Mouse (Mus musculus) left cerebral cortex, adult 18-20 months (tissue): ENCODE data around the gene Gm49027. TPM values are rescaled to one million over a fixed set of nuclear protein-coding genes. Genes with fewer than 3 reads are reported as not detected.

ENCODE experiments used
- DNase-seq, 2 experiments: peaks; one replicate each; pipeline ENCODE4 v3.0.0; 2021 to 2022; ENCODE audit warnings: low spot score in 2 of 2, mixed read lengths in 1 of 2
- microRNA-seq, 2 experiments: library from miRNA; unstranded; fragments of <30 nt; microRNA quantifications; one replicate each; pipeline ENCODE4 v1.2.0; 2021
- total RNA-seq, 2 experiments: library from RNA; stranded (reverse); gene quantifications; 2 replicates each; pipeline ENCODE4 v1.2.3; 2021

Gm49027 gene
- total RNA-seq, 2 experiments from 2014 or later, result 4.9 to 5.0 TPM

DNA sequence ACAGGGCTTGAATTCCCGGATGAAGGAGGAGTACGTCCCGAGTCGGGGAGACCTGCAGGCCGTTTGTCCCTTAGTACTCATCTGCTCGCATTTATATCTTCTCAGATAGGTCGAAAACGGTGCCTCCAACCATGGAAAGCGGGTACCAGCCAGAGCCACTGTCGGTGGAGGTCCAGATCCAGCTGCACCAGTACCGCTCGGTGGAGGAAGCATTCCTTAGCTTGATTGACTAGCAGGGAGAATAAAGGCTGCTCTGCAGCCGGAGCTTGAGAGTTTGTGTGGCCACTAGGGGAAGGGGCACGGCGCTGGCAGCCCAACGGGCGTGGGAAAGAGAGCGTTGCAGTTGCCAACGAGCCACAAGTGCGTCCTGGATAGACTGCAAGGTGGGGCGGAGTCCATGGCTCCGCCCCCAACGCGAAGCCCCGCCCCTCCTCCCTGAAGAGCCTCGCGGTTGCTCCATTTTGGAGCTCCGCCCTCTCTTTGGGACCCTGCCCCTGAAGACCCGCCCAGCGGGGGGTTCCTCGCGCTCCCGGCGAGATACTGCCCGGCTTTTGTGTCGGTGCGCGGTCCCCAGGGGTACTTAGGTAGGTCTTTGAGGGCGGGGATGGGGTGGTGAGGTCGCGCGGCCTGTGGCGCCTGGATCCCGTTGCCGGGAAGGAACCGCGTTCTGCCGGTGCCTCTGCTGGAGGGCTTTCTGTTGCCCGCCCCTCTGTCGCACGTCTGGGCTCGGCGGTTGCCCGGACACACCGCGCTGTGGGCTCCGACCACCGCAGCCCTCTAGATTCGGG, 17.2 kb downstream of the Gm49027 start:
- peak; percentile 73 to 80 for DNase-seq

DNA sequence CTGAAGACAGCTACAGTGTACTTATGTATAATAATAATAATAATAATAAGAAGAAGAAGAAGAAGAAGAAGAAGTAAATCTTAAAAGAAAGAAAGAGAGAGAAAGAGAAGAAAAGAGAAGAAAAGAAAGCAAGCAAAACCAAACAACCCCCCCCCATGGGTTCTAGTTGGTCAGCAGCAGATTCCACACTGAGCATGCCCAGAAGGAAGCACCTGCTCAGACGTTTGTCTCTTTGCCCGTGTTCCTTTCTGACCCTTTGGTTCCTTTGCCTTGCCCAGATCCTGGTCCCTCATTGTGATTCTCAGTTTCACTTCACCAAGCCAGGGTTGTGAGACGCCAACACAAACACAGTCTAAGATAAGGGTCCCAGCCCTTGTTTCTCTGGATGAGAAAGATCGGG, 23.3 kb downstream of the Gm49027 start:
- no peak for DNase-seq

DNA sequence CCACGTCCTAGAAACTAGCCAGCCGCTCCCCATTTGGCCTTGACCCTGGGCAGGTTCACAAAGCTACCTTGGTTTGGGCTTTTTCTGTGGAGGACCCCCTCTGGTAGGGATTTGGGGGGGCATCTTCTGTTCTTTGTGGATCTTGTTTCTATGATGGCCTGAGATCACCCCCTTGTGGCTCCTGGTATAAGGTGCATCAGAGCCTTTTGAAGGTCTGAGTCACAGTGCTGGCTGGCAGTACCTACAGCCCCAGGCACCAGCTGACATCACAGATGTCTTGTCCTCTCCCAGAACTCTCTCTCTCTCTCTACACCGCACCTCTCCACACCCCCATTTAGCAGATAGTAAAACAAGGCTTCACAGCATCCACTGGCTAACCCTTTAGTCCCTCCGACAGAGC, 25.6 kb downstream of the Gm49027 start:
- peak; percentile 42 to 50 for DNase-seq

DNA sequence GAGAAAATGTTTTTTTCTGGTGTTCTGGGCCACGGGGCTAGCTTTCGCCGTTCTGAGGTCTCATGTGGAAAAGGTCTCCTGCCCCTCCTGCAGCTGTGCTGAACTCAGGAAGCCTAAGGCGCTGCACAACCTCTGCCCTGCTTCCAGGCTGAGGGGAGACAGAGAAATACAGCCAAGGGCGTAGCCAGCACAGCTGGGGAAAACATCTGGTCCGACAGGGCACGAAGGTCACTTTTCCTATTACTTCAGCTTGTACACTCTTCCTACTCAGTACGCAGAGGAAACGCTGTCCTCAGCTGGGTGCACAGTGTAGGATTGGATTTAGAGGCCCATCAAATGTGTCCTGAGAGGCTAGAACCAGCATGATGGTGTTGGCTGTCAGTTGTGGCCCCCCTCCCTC, 35.4 kb downstream of the Gm49027 start:
- no peak for DNase-seq

DNA sequence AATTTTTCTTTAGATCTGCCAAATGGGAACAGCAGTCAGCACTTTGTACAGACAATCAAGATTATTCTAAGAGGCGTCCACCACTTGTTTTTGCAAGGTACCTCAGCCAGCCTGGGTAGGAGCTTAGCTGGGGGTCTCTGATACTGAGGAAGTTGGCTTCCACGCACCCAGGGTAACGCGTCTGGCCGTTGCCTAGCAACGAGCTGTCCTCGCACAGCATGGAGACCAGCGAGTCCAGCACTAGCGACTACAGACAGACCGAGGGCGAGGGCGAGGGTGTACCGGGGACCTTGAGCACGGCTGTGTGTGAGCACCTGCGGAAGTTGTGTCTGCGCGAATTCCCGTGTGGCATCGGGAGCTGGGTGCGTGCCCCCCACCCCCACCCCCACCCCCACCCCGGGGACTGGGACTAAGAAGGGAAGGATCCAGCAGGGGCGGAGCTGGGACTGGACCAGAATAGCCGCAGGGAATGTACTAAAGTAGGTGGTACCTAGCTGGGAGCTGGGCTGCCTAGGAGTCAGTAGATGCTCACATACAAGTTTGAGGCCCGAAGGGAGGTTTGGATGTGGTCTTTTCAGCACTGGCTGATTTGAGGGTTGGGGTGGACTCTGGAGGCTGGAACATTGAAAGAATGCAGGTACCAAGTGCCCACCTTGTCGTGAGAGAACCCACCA, 36.0 kb downstream of the Gm49027 start, which contains the start of the genes Lrrc43 and Il31:
Gene Lrrc43, plus strand, starts transcription at position 194 of the 674 bp plus-strand sequence.
Gene Il31, minus strand, starts transcription at position 378 of the 674 bp plus-strand sequence.
- DNase-seq, result no peak

DNA sequence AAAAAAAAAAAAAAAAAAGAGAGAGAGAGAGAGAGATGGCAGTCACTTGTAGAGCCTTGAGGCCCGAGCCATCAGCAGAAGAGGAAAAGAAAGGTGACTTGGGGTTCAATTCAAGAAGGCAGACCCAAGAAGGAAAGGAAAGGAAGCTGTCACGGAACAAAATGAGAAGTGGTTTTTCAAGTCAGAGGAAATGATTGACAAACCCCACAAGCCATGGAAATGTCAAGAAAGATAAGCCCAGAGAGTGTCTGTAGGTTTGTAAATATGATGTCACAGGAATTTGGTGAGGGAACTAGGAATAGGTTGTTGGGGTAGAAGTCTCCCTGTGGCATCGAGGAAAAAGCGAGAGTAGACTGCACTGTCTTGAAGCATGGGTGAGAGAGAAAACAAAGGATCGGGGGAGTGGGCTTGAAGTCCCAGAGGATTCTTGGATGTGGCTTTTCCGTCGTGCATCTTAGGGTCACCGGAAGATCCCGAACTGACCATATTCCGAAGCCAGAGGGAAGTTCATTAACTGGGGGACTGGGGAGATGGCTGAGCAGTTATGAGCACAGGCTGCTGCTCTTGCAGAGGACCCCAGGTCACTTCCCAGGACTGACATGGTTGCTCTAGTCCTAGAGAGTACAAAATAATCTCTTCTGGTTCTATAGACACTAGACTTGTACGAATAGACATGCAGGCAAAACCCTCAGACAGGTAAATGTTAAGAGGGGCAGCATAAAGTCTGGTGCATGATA, 37.5 kb downstream of the Gm49027 start:
- no peak for DNase-seq

DNA sequence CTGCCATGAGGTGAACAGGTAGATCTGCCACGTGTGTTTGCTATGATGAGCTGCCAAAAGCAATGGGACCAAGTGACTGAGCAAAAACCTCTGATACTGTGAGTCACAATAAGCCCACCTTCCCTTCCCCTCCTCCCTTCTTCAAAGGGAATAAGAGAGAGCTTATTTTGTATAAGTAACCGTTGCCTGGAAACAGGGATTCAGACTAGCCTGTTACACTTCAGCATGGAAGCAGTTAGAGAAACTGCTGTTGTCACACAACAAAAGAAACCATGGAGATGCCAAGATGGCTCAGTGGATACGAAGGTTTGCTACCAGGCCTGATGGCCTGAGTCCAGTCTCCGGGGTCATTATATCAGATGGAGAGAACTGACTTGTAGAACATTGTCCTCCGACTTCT, 51.5 kb downstream of the Gm49027 start:
- DNase-seq, result no peak

DNA sequence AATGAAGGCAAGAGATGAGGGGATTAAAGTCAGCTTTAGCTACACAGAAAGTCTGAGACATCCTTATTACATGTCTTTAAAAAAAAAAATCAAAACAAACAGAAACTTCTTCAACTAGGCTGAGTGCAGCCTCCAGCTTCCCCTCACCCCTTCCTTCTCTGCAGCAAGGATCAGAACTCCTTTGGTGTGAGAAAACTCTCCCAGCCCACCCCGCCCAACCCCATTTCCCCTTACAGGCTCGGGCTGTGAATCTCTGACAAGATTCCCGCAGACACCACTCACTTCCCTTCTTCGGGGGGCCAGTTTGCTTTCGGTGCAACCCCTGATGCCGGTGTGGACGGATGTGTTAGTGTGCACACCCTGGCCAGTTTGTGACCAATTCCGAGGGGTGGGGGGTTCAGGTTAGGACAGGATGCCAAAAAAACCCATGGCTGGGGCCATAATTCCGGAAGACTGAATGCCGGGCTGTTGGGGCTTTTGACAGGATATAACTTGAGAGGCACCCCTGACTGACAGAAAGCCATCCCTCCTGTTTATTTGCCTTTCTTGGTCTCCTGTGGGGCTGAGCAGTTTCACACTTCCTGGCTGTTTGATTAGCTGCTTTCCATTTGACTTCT, 54.4 kb downstream of the Gm49027 start:
- no peak for DNase-seq

DNA sequence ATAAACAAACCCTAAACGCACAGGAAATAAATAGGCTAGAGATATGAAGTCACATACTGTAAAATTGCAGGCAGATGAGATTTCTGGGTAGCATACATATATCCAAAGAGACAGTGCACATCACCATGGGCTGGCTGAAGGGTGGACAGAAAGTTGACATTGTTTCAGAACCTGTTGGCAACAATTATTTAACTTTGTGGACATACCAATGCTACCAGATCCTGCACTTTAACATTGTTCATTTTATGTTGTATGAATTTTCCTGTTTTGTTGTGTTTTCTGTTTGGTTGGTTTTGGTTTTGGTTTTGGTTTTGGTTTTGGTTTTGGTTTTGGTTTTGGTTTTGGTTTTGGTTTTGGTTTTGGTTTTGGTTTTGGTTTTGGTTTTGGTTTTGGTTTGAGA, 60.6 kb downstream of the Gm49027 start:
- no peak for DNase-seq

Small RNA genes within 50 kb of the gene (microRNA-seq; reads per million reads assigned to microRNA genes)
- gene Mir7647, result 0.42 to 1.7 reads per million in 2 experiments

Other genes with a start within 250 kb of the Gm49027 start
- gene Bcl7a, start 181.7 kb downstream of the Gm49027 start, total RNA-seq, result 10 to 100 TPM; 66.3 to 70.1 TPM
- gene Mlxip, start 130.7 kb downstream of the Gm49027 start, total RNA-seq, result 10 to 100 TPM; 16.0 to 16.8 TPM
- gene Lrrc43, start 36.2 kb downstream of the Gm49027 start, total RNA-seq, result under 1 TPM; 0.33 to 0.40 TPM
- not detected for gene Il31, start 36.0 kb downstream of the Gm49027 start, total RNA-seq
- 1 to 10 TPM; 1.2 to 1.3 TPM for gene B3gnt4, start 15.0 kb downstream of the Gm49027 start, total RNA-seq
- 10 to 100 TPM; 26.5 to 27.2 TPM for gene Diablo, start 1.3 kb downstream of the Gm49027 start, total RNA-seq
- gene Vps33a, start 47.5 kb upstream of the Gm49027 start, total RNA-seq, result 100 to 1,000 TPM in 1 of 2 experiments, 10 to 100 TPM in 1; 99.5 to 101 TPM
- 100 to 1,000 TPM; 132 to 133 TPM for gene Clip1, start 159.1 kb upstream of the Gm49027 start, total RNA-seq
- gene Zcchc8, start 195.6 kb upstream of the Gm49027 start, total RNA-seq, result 10 to 100 TPM; 43.0 to 49.4 TPM
- 10 to 100 TPM; 79.4 to 88.4 TPM for gene Rsrc2, start 223.9 kb upstream of the Gm49027 start, total RNA-seq
- 1 to 10 TPM in 1 of 2 experiments, under 1 TPM in 1; 0.89 to 1.1 TPM for gene Kntc1, start 224.2 kb upstream of the Gm49027 start, total RNA-seq